Mouse (Mus musculus): ENCODE measurements around the gene Atxn10. TPM values are rescaled to one million over a fixed set of nuclear protein-coding genes. Genes with fewer than 3 reads are reported as not detected.
A peak's percentile ranks its signal among the peaks of the same experiment; 100 is the strongest.
"Not testable (repeated sequence)": the region's sequence is repeated elsewhere in the genome, so short reads cannot be mapped to it uniquely, and the experiment has no call there.

Gene Atxn10
- total RNA-seq (2021) = 100 to 1,000 TPM; 364 to 376 TPM

GRCm38 (mm10) chr15:85335671-85336300 lies at the start of gene Atxn10:
Atxn10 (plus strand) TSS chr15:85336245.
- peak in 1 of 2 experiments; percentile 27 for DNase-seq (ENCODE audit: extremely low spot score in 1 of 2, low spot score in 2 of 2)
- intact Hi-C loops (cut with DNase I) = no loop called here

GRCm38 (mm10) chr15:85294632-85295031 lies 41.4 kb upstream of the Atxn10 start:
- intact Hi-C loops (cut with DNase I) = no loop called here

GRCm38 (mm10) chr15:85295544-85295943 lies 40.5 kb upstream of the Atxn10 start:
- no peak for DNase-seq (ENCODE audit: extremely low spot score in 1 of 2, low spot score in 2 of 2)
- intact Hi-C loops (cut with DNase I) = no loop called here

More at GRCm38 (mm10) chr15:85294632-85295031, 41.4 kb upstream of the Atxn10 start:
- no peak for DNase-seq (ENCODE audit: extremely low spot score in 1 of 2, low spot score in 2 of 2)

GRCm38 (mm10) chr15:85295977-85296376 lies 40.1 kb upstream of the Atxn10 start:
- intact Hi-C loops (cut with DNase I) = no loop called here
- DNase-seq (ENCODE audit: extremely low spot score in 1 of 2, low spot score in 2 of 2) = no peak

- DNase-seq (ENCODE audit: extremely low spot score in 1 of 2, low spot score in 2 of 2) = no peak
- intact Hi-C loops (cut with DNase I) = no loop called here
Observed at GRCm38 (mm10) chr15:85296538-85296937, 39.5 kb upstream of the Atxn10 start.

GRCm38 (mm10) chr15:85298167-85298781 lies 37.8 kb upstream of the Atxn10 start:
- DNase-seq (ENCODE audit: extremely low spot score in 1 of 2, low spot score in 2 of 2) = no peak
- intact Hi-C loops (cut with DNase I) = no loop called here

- intact Hi-C loops (cut with DNase I) = no loop called here
- DNase-seq (ENCODE audit: extremely low spot score in 1 of 2, low spot score in 2 of 2) = no peak
Observed at GRCm38 (mm10) chr15:85298946-85299345, 37.1 kb upstream of the Atxn10 start.

GRCm38 (mm10) chr15:85303241-85303640 lies 32.8 kb upstream of the Atxn10 start:
- no peak for DNase-seq (ENCODE audit: extremely low spot score in 1 of 2, low spot score in 2 of 2)
- intact Hi-C loops (cut with DNase I) = no loop called here

- DNase-seq (ENCODE audit: extremely low spot score in 1 of 2, low spot score in 2 of 2) = no peak
- intact Hi-C loops (cut with DNase I) = no loop called here
Observed at GRCm38 (mm10) chr15:85303976-85304375, 32.1 kb upstream of the Atxn10 start.

GRCm38 (mm10) chr15:85307061-85307660 lies 28.9 kb upstream of the Atxn10 start:
- DNase-seq (ENCODE audit: extremely low spot score in 1 of 2, low spot score in 2 of 2) = no peak
- intact Hi-C loops (cut with DNase I) = no loop called here

GRCm38 (mm10) chr15:85311058-85311657 lies 24.9 kb upstream of the Atxn10 start:
- DNase-seq (ENCODE audit: extremely low spot score in 1 of 2, low spot score in 2 of 2) = no peak
- intact Hi-C loops (cut with DNase I) = no loop called here

GRCm38 (mm10) chr15:85315378-85316025 lies 20.5 kb upstream of the Atxn10 start:
- peak; percentile 72 to 78 for DNase-seq (ENCODE audit: extremely low spot score in 1 of 2, low spot score in 2 of 2)
- intact Hi-C loops (cut with DNase I) = loop anchor here (1.0 to 5.0 kb wide), 3 partner anchors 49 to 268 kb away; no protein-coding TSS in a partner anchor

GRCm38 (mm10) chr15:85316342-85317140 lies 19.5 kb upstream of the Atxn10 start:
- no peak for DNase-seq (ENCODE audit: extremely low spot score in 1 of 2, low spot score in 2 of 2)
- intact Hi-C loops (cut with DNase I) = loop anchor here (5.0 kb wide), 1 partner anchor 161 kb away; no protein-coding TSS in a partner anchor

GRCm38 (mm10) chr15:85319924-85320668 lies 15.9 kb upstream of the Atxn10 start:
- intact Hi-C loops (cut with DNase I) = loop anchor here (5.0 kb wide), 1 partner anchor 157 kb away; no protein-coding TSS in a partner anchor
- no peak for DNase-seq (ENCODE audit: extremely low spot score in 1 of 2, low spot score in 2 of 2)

- intact Hi-C loops (cut with DNase I) = no loop called here
- no peak for DNase-seq (ENCODE audit: extremely low spot score in 1 of 2, low spot score in 2 of 2)
Observed at GRCm38 (mm10) chr15:85323214-85323613, 12.8 kb upstream of the Atxn10 start.

- no peak for DNase-seq (ENCODE audit: extremely low spot score in 1 of 2, low spot score in 2 of 2)
- intact Hi-C loops (cut with DNase I) = no loop called here
Observed at GRCm38 (mm10) chr15:85324426-85324825, 11.6 kb upstream of the Atxn10 start.

- intact Hi-C loops (cut with DNase I) = no loop called here
- DNase-seq (ENCODE audit: extremely low spot score in 1 of 2, low spot score in 2 of 2) = peak in 1 of 2 experiments; percentile 38
Observed at GRCm38 (mm10) chr15:85327808-85328207, 8.2 kb upstream of the Atxn10 start.

- intact Hi-C loops (cut with DNase I) = not testable (repeated sequence)
Observed at GRCm38 (mm10) chr15:85328455-85328854, 7.6 kb upstream of the Atxn10 start.

More at GRCm38 (mm10) chr15:85328455-85328854, 7.6 kb upstream of the Atxn10 start:
- not testable (repeated sequence) for DNase-seq (ENCODE audit: extremely low spot score in 1 of 2, low spot score in 2 of 2)

Data from left cerebral cortex, postnatal 10 days (tissue).